Mouse (Mus musculus) olfactory bulb, adult 2 months (tissue): ENCODE results near the gene Olfr1276.

Experiments used
- CTCF ChIP-seq: fragments of 200-500 bp; IDR thresholded peaks from 2 replicates; pipeline ENCODE4 v1.5.1; 2012; ENCODE audit warnings: low read depth, mild to moderate bottlenecking, low read length, moderate library complexity; ENCODE audit not compliant: insufficient read depth
- POLR2A ChIP-seq: fragments of 200-500 bp; IDR thresholded peaks from 2 replicates; pipeline ENCODE4 v1.6.1; 2012; ENCODE audit warnings: mild to moderate bottlenecking, low read depth, low read length, moderate library complexity; ENCODE audit not compliant: insufficient read depth

GRCm38 (mm10) chr2:111254216-111254615 is at the start of gene Olfr1276:
- TF ChIP-seq CTCF = no peak
- TF ChIP-seq POLR2A = no peak
